Mouse (Mus musculus): ENCODE data around the gene P2rx5.

Gene P2rx5

GRCm38 (mm10) chr11:73159957-73160810 lies at the start of gene P2rx5:
Gene P2rx5 (plus strand): TSS chr11:73160421.
- peak; percentile 54 for DNase-seq

- no peak for DNase-seq
Measured at GRCm38 (mm10) chr11:73111414-73111813, 48.8 kb upstream of the P2rx5 start.

- no peak for DNase-seq
Measured at GRCm38 (mm10) chr11:73126495-73126894, 33.7 kb upstream of the P2rx5 start.

GRCm38 (mm10) chr11:73131020-73131419 lies 29.2 kb upstream of the P2rx5 start:
- DNase-seq, result peak; percentile 46

- DNase-seq, result no peak
Measured at GRCm38 (mm10) chr11:73132999-73133398, 27.2 kb upstream of the P2rx5 start.

- no peak for DNase-seq
Measured at GRCm38 (mm10) chr11:73134222-73134621, 26.0 kb upstream of the P2rx5 start.

- DNase-seq, result no peak
Measured at GRCm38 (mm10) chr11:73136587-73136986, 23.6 kb upstream of the P2rx5 start.

- peak; percentile 21 for DNase-seq
Measured at GRCm38 (mm10) chr11:73137116-73137515, 23.1 kb upstream of the P2rx5 start.

GRCm38 (mm10) chr11:73137591-73138501 lies 22.4 kb upstream of the P2rx5 start, which contains the start of gene Haspin:
Gene Haspin (minus strand): TSS chr11:73138294.
- DNase-seq, result peak; percentile 94

- peak; percentile 80 for DNase-seq
Measured at GRCm38 (mm10) chr11:73144261-73144681, 15.9 kb upstream of the P2rx5 start.

GRCm38 (mm10) chr11:73146026-73146974 lies 13.9 kb upstream of the P2rx5 start:
- no peak for DNase-seq

GRCm38 (mm10) chr11:73146975-73147365 lies 13.3 kb upstream of the P2rx5 start:
- no peak for DNase-seq

- no peak for DNase-seq
Measured at GRCm38 (mm10) chr11:73148209-73148608, 12.0 kb upstream of the P2rx5 start.

- no peak for DNase-seq
Measured at GRCm38 (mm10) chr11:73155071-73155470, 5.2 kb upstream of the P2rx5 start.

GRCm38 (mm10) chr11:73160811-73161200 lies 585 bp downstream of the P2rx5 start:
- DNase-seq, result peak; percentile 65

GRCm38 (mm10) chr11:73161616-73162015 lies 1.4 kb downstream of the P2rx5 start:
- no peak for DNase-seq

- DNase-seq, result no peak
Measured at GRCm38 (mm10) chr11:73162284-73162683, 2.1 kb downstream of the P2rx5 start.

GRCm38 (mm10) chr11:73168071-73168470 lies 7.8 kb downstream of the P2rx5 start:
- DNase-seq, result no peak

GRCm38 (mm10) chr11:73168576-73168975 lies 8.4 kb downstream of the P2rx5 start:
- no peak for DNase-seq

- DNase-seq, result peak; percentile 84
Measured at GRCm38 (mm10) chr11:73169231-73169630, 9.0 kb downstream of the P2rx5 start.

GRCm38 (mm10) chr11:73172186-73172585 lies 12.0 kb downstream of the P2rx5 start:
- DNase-seq, result peak; percentile 93

- peak; percentile 90 for DNase-seq
Measured at GRCm38 (mm10) chr11:73175612-73176011, 15.4 kb downstream of the P2rx5 start.
